Mouse (Mus musculus) mature B cell (primary cell): ENCODE measurements around the gene Mdfic.
"Not testable (repeated sequence)": the region's sequence is repeated elsewhere in the genome, so short reads cannot be mapped to it uniquely, and the experiment has no call there.

Experiments used
- in situ Hi-C: fragments of 300-500 bp; cut with MboI; formaldehyde crosslinking; loops from 2 replicates; pipeline ENCODE4 v1.14.3; 2019

Gene Mdfic

DNA sequence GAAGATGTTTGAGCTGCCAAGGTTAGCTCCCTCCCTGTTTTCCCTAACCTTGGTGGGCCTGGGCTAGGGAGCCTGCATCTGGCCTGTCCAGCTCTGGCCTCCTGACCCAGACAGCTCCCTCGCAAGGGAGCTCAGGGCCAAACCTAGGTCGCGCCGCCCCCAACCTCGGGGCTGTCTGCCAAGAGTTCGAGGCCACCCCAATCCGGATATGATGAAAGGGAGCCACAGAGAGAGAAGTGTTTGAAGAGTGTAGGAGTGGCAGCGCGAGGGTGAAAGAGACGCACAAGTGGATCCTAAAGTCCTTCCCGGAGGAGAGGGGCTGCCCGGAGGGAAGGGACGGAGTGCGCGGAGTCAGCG, at the start of gene Mdfic:
Gene Mdfic (plus strand): TSS at position 201 of the 357 bp plus-strand sequence.
- in situ Hi-C loops, result no loop called here

DNA sequence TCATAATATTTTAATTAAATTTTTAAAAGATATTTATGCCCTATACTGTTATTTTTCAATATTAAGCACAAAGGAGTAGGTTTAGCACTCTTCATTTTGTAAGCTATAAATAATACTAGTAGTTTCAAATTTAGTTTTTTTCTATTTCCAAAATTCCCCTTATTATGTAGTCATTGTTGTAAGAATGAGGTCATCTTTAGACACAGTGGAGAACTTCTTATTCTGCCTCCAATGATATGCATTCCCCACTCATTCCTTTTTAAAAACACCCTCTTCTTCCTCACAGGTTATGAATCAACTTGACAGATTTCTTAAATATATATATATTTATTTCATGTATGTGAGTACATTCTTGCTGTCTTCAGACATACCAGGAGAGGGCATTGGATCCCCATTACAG, 49.1 kb upstream of the Mdfic start:
- in situ Hi-C loops, result no loop called here

DNA sequence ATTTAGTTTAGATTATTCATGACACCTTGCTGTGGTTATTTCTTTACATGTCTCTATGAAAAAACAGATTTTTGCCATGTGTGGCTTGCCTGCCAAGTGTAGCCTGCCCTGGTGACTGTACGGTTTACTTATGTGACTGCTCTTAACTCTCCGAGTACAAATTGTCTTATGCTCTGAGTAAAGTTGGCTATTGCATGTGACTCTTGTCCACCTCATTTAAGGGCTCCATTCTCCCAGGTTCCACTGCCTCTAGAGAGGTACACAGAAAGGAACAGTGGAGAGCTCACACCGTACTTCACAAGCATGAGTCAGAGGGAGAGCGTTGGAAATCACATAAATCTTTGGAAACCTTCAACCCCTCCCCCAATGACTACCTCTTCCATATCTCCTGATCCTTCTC, 10.4 kb upstream of the Mdfic start:
- in situ Hi-C loops, result no loop called here

DNA sequence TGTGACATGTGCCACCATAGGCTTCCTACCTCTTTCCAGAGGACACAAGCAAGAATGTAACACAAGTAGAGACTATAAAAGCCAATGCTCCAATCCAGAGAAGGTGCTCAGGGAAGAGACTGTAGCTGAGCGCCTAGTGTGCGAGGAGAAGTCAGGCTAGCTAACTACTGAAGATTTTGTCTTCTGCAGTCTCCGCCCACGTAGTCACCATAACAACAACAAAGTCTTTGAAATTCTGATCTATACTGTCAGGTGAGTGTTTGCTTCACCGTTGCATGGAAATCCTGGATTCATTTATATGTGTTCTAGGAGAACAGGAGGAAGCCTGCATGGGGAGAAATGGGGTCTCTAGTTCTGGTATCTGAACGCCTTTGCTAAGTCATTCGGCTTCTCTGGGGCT, 9.8 kb upstream of the Mdfic start:
- in situ Hi-C loops, result no loop called here

DNA sequence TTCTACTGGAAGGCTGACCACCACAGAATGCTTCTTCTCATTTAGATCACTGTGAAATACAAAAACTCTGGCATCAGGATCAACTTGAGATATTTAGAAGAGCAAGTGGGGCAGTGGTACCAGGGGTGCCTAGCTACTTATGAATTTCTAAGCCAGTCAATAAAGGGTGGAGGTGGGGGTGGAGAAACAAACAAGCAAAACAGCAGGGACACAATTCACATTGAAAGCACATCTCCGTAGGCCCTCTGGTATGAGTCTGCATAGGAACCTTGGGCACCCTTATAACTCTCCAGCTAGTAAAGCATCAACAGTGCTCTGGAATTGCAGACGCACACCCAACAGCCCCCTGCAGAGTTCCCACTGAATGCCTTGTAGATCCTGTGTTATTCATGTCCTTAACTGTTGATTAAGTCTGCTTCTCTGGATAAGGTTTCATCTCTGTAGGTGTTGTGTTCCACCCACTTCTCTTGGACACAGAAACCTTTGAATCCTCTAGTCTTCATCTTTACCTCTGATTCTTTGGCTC, 7.5 kb upstream of the Mdfic start:
- in situ Hi-C loops, result no loop called here

DNA sequence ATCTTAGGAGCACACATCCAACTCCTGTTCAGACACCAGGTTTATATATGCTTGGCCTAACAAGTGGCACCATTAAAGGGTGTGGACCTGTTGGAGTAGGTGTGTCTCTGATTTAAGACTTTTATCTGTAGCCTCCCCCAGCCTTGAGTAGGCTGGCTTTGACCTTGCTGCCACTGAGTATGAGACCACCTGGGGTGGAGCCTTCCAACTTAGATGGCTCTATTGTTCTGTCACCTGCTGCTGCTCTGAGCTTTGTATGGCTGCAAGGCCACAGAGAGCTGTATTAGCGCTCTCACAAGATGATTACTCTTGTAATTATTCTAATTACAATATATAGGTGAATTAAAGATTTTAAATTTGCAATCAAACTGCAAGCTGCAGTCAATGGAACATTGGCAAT, 6.4 kb upstream of the Mdfic start:
- in situ Hi-C loops, result not testable (repeated sequence)

DNA sequence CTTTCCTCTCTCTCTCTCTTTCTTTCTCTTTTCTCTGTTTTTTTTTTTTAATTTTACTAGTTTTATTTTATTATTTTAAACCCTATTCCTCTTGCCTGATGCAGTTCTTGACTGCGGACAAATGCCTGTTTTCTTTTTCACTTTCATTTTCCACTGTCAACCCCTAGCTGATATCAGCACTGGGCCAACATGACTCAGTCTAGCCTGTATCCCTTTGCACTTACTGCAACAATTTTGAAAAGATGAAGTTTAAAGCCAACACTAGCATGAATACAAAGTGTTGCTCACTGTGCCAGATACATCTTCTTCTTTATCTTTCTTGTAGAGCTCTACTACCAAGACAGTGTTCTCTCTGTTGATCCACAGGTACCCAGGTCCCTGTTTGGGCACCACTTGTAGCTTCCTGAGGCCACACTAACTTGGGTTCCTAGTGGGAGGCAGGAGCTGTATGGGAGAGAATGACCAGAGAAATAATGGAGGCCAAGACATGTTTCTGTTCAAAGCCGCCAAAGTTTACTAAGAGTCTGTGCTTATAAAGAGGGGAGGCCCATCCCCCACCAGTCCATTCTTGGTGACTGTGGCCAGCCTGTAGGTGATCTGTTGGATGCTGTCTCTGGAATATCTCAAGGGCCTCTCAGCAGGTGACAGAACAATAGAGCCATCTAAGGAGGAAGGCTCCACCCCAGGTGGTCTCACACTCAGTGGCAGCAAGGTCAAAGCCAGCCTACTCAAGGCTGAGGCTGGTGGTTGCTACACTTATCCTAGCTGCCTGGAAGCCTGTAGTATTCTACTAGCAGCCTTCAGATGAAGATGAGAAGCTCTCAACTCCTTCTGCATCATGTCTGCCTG, 5.2 kb upstream of the Mdfic start:
- in situ Hi-C loops, result no loop called here

DNA sequence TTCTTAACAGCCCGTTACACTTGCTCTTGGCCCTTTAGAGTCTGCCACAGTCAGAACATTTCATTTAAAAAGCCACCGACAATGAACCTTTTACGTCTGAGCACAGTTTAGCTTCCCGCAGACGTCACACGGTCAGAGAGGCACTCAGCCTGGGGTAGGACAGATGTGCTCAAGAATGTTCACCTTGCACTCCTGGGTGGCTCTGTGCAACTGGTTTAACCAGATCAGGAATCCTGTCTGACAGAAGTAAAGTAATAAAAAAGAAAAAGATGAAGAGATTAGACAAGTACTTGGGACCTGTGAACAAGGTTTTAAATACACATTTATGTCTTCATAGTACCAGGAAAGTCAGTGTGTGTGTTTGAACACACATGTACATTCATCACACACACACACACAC, 542 bp upstream of the Mdfic start:
- in situ Hi-C loops, result no loop called here

DNA sequence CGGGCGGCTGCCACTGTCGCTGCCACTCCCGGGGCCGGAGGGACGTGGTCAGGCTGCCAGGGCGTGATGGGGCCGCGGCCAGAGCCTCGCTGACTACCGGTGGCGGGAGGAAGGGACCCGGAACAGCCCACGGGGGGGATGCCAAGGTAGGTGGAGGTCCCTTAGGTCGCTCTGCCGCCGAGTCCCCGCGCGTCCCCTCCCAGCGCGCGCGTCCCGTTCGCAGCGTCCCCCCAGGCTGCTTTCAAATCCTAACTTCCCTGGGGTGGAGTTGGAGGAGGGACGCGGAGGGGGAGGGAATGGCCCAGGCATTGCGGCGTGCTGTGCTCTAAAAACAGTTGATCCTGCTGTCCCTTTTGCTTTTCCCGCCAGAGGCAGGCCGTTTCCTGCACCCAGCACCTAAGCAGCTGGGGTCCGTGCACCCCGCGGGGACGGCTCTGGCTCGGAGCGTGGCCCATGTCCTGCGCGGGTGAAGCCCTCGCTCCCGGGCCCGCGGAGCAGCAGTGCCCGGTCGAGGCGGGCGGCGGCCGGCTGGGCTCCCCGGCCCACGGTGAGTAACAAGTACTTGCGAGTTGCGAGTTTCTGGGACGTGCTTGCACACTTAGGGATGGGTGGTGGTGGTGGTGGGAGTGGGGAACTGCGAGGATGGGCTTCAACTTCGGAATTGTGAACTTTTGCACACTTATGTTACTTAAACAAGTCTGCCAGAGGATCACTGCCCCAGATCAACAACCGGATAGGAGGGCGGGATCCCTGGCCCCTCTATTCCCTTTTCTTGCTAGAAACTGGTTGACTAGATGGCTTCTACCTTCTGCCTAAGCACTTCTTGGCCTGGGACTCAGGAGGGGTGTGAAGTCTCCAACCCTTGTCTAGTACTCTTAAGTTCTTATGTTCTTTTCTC, 606 bp downstream of the Mdfic start:
- in situ Hi-C loops, result no loop called here

DNA sequence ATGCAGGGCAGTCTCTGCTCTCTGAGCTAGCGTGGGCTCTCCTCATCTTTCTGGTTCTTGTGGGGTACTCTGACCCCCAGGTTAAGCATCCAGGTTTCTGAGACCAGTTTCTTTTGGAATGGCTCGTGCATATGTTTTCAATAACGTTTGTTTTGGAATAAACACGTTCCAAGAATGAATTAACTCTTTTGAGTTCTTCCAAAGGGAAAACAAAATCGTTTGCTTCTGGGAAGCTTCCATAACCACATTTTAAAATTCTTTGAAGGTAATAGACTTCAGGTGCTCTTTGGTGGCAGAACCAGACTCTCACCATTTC, 1.2 kb downstream of the Mdfic start:
- in situ Hi-C loops, result no loop called here

DNA sequence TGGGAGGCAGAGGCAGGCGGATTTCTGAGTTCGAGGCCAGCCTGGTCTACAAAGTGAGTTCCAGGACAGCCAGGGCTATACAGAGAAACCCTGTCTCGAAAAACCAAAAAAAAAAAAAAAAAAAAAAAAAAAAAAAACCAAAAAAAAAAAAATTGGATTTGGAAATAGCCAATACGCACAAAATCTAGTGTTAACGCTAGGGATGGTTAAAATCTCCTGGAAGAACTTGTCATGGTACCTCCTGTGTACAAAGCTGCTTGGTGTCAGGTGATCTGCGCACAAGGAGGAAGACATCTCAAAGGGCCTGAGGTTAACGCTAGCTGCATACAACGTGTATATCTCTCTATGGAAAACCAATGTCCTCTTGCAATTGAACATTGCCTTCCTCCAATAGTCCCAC, 2.2 kb downstream of the Mdfic start:
- in situ Hi-C loops, result not testable (repeated sequence)

DNA sequence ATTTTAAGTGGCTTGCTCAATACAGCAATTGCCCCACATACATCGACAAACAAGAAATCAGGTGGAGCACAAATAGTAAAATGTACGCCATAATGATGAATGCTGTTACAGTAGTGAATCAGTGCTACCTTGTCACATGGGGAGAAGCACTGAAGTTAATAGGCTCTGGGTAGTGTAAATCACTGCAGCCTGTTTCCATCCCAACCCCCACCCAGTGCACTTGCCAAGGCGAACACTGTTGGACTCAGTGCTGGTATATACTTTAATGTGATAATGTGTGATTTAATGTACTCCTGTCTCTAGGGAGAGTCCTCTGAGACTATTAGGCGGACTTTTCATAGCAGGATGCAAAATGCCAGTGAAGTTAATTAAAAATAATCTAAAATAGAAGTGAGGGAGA, 3.8 kb downstream of the Mdfic start:
- in situ Hi-C loops, result no loop called here

DNA sequence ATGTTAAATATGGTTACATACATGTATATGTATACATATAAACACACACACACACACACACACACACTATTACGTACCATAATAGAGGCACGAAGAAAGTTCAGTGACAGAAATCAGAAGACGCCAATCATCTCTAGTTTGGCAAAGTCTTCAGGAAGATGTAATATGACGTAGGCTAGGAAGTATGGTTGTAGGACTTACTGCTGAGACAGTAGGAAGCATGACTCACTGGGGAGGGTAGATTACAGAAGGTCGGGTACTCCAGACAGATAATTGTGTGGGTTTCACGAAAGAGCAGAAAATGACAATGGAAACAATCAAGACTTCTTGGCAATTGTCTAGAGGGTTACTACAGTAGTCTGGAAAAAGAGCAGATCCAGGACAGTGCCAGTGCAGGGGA, 6.0 kb downstream of the Mdfic start:
- in situ Hi-C loops, result no loop called here

DNA sequence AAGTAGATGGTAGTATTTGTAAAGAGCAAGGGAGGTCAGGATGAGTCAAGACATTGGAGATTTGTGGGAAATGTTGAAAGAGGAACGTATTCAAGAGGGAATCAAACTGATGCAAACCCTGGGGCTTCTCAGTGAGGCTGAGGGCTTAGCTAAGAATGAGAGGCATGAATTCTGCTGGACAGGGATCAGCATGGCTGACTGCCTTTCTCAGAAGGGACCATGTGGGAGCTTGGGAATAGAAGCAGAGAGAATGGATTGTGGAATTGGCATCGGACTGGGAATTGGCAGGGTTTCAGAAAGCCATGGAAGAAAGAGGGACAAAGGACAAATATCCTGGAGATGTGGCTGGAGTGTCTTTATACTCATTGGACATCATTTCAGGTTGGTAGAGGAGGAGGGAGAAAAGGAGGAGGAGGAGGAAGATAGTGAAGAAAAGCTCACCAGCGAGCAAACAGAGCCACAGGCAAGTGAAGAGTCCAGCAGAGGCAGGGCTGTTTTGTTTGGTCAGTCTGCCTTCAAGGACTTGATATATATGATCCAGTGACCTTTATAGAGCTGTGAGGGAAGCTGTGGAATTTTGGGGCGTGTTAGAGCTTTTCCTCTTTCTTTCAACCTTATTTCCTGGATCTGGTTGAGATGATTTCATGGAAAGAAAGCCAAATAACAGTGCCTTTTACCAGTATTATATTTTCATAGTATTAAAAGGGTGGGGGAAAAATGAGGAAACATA, 7.4 kb downstream of the Mdfic start:
- in situ Hi-C loops, result no loop called here

DNA sequence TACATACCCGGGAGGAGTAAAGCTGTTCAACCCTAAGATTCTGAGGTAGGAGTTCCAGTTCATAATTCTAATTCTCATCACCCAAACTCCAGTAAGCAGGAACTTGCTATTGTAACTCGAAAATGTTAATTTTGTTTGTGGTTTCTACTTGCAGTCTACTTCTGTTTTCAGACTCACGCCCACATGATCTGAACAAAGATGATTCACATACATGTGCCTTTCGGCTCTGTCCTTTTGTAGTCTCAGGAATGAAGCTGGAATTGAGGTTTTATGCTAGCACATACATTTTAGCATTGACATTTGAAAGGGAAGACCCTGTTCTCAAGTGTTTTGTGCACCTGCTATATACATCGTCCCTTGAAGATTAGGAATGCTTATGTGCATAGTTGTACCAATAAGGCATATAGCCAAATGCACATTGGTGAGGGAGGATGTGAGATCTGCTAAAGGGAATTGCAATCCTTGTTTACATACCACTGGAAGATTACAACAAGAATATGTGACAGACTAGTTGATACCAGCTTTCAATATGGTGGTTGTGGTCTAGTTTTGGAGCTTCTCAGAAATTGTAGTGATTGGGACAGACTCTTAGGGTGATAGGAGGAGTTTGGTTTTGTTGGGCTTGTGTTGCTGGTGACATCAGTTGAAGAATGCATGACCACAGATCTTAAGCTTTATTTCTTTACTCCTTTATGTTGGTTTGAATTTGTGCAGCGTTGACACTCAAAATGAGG, 8.6 kb downstream of the Mdfic start:
- in situ Hi-C loops, result no loop called here

DNA sequence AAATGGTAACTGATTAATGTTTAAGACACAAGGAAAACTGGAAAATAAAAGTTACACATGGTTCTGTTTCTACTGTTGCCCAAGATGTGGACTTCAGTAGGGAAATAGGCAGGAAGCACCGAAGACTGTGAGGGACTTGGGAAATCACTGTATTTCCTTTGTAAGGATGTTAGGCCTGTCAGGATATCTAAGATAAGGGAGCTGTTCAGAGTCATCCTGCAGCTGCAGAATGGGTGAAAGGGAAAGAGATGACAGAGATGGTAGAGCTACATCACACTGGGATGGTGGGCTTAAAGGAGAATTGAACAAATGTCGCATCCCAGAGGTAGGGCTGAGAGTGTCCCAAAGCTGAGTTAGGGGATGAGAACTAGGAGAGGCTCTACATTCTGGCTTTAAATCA, 9.8 kb downstream of the Mdfic start:
- in situ Hi-C loops, result no loop called here

DNA sequence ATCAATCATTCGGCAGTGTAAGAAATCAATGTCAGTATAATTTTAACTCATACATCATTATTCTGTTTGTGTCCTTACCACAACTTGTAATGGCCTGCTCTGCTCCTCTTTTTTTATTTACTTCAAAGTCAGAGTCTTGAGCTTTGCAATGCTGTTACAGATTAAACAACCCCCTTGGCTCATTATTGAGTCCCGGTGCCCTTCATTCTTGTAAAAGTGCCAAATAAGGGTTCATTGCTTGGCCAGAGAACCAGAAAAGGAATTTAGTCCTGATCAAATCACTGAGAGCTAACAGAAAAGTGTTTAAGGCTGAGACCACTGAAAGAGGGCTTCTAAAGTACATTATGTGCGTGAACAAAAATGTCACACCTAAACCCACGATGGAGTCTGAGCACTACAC, 10.2 kb downstream of the Mdfic start:
- in situ Hi-C loops, result no loop called here

DNA sequence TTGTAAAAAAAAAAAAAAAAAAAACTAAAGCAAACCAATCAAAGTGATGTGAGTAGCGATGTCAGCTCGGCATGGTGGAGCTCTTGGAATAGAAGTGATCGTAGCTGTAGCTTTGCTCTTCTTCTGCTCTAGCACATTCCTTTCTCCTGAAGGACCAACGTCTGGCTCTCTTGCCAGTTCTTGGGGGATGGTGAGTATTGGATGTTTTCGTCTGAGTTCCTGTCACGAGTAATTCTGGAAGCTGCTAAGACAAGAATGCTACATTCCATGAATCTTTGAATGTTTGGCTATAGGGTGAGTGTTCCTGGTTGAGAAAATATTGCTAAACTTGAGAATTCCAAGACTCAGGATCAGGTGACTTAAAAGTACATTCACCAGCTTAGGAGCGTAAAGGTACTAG, 11.0 kb downstream of the Mdfic start:
- in situ Hi-C loops, result no loop called here

DNA sequence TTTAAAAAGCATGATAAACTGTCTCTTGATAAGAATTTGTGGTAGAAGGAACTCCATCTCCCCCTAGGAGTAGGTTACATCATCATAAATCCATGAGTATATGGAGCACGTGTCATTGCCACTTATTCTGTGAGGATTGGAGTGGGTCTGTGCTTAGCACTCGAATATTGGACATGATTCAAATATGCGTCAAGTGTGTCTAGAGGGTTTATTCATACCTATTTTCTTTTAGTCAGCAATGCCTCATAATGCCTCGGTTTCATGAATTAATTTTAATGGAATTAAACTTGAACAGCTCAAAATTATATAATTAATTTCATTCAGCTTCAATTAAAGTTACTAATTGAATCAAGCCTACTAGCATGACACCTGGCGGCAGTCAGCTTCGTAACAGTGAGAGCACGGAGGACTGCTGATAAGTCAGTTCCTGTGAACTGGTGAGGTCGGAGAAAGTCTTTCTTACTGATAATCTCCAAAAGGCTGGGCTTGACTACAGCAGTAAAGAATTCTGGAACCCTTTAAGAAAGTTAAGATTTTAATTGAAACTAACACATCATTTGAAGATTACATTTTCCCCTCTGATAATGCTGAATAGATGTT, 17.0 kb downstream of the Mdfic start:
- in situ Hi-C loops, result no loop called here

DNA sequence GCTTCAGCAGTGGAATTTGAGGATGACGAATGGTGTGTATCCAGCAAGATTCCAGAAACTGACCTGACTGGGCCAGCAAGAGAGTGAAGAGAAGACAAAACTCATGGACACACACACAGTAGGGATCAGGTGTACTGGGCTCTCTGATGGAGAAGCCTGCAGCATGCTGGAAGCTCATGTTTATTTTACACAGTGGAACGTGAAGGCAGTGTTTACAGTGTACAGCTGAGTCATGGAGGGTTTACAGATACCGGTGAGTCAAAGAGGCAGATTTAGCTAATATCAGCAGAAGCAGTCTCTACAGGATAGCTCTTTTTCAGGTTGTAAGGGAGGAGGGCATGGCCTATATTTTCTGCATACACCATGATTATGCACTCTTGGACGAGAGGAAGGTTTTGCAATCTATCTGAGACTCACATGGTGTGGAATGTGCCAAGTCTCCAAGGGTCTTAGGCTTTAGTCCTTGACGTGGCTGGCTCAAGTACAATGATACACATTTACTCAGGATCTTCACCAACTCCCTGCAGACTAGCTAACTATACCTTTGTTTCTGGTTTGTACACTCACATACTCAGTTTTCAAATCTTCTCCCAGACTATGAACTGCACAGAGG, 18.0 kb downstream of the Mdfic start:
- in situ Hi-C loops, result no loop called here

DNA sequence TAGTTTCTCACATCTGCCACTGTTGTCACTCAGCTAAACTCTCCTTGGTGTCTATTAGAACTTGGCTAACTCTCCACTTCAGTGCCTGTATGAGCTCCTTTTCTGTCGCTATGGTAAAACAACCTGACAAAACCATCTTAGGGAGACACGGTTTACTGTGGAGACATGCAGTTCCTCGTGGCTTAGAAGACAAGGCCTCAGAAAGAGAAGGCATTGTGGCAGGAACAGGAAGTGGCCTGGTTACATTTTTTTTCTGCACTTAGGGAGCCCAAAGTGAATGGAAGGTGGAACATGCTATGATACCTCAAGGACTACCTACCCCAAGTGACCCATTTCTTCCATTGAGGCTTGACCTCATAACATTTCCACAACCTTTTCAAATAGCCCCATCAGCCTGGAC, 18.7 kb downstream of the Mdfic start:
- in situ Hi-C loops, result no loop called here
